Mouse (Mus musculus) neural tube, embryonic 10.5 days (tissue): ENCODE results near the gene Greb1.

ENCODE experiments used
- DNase-seq: peaks from one replicate; pipeline ENCODE4 v3.0.0-alpha.2; 2017; ENCODE audit warnings: low spot score; ENCODE audit errors: extremely low spot score

The Greb1 gene

DNA sequence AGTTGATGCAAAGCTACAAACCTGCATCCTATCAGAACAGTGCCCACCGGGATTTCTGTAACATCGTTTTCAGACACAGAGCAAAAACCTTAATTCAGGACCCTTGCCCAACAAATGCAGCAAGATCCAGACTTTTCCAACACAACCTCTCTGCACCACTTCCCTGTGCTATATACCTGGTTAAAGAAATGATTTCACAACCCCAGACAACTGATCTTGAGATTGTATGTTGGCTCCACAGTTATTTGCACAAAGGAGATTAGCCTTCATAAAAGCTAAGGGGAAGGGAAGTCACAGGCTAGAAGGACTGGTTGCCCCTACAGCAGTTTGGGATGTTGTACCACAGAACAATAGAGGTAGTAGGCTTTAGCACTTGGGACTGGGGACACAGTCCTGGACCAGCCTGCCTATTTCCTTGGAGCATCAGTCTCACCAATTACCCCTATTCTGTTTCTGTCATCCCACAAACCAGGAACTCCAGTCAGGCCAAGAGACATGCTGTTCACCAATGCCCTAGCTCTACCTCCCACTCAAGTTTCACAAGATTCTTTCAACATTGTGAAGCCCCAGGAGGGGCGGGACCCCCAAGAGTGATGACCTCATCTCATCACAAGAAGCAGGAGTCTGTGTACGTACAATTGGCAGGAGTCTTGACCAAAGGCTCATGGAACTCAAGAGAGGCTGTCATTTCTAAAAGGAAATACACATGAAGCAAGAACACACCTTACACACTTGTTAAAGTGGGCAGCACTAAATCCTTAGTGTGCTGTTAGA lies 36.9 kb downstream of the Greb1 start:
- no peak for DNase-seq

DNA sequence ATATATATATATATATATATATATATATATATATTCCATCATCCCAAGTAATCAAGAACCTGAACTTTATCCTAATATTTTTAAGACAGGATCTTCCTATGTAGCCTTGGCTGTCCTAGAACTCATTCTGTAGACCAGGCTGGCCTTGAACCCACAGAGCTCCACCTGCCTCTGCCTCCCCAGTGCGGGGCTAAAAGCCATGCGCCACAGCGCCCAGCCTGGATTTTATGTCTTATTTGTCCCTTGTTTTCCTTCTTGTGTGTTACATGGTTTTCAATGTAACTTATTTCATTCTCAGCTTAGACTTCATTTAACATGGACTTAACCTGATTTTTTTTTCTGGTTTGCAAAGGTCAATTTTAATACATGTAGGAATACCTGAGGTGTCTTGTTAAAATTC lies 39.2 kb downstream of the Greb1 start:
- no peak for DNase-seq

DNA sequence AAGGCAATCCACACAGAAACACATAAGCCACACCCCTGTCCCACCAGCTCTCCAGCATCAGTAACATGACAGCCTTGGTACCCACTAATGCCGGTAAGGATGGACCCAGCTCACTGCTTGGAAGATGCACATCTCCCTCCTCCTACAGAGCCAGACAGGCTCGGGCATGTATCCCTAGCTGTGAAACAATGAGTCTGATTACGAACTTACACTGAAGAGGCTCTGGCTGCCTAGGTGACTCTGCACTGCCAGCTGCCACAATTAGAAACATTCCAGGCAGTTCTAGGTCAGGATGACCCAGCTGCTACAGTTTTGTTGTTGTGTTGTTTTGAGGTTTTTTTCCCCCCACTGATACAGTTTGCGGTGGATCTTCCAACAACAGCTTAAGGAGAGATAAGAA lies 40.4 kb downstream of the Greb1 start:
- DNase-seq: no peak

DNA sequence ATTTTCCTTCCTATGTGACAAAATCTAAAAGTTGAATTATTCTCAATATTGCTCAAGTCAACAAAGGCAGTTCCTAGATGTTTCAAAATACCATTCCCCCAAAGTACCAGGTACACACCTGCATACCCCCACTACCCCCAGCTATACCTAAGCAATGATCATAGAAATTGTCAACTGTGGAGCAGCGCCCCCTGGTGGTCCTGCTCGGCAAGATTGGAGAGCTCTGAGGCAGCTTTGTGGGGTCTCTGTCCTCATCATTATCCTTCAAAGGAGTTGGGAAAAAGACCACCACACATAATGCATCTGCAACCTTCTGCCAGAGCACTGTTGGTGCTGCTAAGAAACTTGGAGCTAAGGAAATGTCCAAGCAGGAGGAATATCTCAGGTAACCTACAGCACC lies 46.4 kb downstream of the Greb1 start:
- peak; percentile 72 for DNase-seq

DNA sequence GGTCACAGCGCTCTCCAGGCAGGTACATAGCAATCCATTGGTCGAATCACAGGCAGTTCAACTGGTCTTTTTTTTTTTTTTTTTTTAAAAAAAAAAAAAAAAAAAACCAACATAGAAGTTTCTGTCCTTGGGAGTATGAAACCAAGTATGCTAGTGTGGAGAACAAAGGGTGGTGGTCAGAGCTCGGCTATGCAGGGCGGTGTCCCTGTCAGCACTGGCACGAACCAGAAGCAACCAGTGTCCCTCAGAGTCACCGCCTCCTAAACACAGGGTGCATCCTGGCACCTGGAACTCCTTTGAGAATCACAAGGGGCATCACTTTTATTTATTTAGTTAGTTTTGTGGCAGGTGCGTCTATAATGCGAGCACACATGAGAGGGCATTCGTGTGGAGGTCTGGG lies 47.1 kb downstream of the Greb1 start:
- no peak for DNase-seq

DNA sequence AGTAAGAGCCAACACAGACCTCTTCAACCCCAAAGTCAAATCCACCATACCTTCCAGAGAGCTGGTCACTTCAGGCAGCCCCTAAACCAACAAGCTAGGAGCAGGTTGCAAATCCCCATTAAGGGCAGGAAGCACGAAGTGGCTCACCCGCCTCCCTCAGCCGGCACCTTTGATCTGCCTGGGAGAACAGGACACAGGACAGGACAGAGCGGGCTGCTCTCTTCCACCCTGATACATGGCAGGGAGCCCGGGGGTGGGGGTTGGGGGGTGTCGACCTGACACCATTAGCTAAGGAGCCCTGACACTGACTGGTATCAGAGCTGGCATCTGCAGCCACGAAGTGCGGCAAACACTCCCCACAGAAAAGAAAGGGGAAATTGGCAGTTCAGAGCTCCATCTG lies 47.6 kb downstream of the Greb1 start:
- no peak for DNase-seq

DNA sequence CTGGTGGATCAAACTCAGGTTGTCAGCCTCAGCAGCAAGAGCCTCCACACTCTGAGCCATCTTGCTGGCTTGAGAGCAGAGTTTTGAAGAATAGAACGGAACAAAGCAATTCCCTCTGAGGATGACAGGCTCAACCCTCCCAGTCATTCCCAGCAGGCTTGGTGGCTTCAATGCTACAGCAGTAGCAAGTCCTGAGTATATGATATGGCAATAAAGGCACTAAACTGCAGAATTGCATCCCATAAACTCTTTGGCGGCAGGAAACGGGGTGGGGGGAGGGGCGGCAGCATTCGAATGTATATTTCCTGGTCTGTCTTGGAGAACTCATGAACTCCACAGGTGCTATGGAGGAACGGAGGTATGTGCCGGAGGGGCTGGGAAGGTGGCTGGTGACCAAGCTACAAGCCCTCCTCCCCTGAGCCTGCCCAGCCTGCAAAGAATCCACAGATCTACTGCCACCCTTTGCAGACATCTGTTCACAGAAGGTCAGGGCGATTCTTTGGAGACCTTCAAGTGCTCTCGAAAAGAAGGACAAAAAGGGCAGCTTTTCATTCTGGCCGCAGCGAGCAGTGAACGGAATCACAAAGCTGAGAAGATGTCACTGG lies 48.3 kb downstream of the Greb1 start:
- DNase-seq: no peak

DNA sequence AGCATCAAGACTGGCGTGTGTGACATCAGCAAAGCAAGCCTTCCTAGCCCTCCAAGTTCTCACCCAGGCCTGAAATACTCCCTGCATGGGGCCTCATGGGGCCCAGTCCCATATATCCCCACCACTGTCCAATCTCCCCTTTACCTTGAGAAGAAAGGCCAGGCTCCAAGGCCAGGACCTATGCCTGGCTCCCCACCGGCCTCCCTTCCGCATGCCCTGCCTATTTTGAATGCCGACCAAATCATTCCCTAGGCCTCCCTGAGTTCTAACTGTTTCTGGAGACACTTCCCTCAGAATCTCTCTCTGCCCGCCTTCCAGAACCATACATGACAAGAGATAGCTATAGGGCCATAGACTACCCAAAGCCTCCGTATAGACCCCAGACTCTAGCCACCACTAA lies 49.1 kb downstream of the Greb1 start:
- DNase-seq: no peak

DNA sequence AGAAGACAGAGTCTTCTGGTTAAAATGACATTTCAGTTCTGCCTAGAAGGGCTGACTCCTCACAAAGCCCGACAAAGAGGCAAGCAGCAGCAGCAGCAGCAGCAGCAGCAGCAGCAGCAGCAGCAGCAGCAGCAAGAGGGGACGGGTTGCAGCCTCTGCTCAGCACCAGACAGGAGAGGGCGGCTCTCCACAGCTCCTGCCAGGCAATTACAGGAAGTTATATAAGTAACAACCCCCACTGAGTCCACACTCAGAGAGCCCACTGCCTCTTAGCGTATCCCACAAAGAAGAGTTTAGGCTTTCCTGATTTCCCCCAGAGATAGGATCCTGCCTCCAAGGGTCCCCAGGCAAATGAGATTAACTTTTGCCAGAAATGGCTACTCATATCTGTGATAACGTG lies 60.6 kb downstream of the Greb1 start:
- DNase-seq: no peak

DNA sequence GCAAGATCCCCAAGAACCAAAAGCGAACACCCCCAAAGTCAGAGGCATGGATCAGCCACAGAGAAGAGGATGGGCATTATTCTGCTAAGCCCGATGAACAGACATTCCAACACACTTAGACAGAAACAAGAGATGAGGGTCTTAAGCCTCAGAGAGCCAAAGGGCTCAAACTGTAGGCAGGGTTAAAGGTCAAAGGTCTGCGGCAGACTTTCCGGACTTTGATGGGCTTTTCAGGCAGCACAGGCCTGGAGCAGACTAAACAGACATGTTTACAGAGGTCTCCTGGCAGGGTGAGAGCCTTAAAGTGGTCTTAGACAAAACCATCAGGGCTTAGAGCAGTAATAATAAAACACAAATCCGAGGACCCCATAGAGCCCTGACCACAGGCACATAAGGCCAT lies 63.4 kb downstream of the Greb1 start:
- DNase-seq: no peak

DNA sequence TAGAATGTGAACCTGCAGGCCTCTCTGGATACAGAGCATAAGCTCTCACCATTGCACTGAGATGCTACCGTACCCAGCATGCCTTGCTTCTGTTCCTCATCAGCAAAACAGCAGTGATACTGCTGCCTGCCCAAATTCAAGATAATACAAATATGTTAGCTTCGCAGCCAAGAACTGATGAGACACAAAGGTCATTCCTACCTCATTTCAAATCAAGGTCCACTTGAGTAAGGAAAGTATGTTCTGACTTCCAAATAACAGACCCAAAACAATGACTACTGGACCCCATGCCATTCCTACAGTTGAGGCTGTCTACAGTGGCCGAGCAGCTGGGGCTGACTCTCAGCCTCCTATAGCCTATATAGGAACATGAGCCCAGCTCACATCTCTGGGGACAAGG lies 66.0 kb downstream of the Greb1 start:
- no peak for DNase-seq

DNA sequence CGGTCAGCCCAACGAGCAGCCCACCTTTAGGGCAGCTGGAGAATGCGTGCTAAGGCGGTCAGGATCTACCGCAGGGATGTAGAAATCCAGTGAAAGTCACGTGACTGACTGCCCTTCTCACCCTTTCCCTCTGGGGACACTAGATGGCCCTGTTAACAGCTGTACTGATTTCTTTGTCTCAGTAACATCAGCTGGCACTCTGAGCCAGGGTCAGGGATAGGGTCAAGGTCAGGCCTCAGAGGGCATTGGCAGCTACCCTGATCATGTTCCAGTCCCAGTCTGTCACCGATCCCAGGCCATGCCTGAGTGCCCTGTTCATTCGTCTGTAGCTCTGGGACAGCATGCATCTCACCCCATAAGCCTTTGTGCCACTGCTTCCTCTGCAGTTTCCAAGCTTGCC lies 66.7 kb downstream of the Greb1 start:
- peak; percentile 60 for DNase-seq

DNA sequence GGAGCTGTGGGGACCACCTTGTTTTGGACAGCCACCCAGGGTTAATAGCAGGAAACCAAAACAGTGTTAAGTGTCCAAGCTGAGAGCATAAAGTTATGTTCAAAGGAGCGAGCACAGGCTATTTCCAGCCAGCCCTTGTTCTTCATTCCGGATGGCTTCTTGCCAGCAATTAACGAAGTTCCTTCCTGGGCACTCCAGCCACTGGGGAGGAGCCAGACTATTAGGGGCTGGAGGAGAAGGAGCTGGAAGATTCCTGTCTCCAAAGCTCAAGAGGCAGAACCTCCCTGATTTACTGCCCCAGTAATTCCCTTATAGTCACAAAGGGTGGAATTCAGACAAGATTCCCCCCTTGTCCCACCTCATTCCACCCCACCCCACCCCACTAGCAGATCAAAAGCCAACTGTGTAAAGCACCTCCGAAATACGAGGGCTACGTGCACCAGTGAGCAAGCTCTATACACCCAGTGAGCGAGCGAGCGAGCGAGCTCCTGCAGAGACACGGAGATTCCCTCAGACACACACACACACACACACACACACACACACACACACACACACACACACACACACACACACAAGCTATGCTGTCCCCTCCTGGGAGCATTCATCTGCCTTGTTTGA lies 69.5 kb downstream of the Greb1 start:
- no peak for DNase-seq

DNA sequence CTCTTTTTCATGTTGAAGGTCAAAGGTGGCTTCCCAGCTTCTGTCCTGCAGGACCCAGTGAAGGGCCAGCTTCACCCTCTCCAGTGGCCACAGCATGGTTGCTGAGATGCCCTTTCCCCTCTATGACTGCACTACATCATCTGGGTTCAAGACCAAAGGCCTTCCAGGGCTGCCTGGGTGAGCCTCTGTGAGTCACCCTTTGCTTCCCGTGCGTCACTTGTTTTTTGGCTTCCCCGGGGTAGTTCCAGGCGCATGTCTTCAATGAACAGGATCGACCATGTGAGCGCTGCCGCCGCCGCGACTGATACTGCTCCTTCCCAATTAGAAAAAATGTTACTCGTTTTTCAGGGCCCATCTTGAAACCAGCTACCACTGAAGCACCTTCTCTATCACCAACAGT lies 70.5 kb downstream of the Greb1 start:
- DNase-seq: no peak

DNA sequence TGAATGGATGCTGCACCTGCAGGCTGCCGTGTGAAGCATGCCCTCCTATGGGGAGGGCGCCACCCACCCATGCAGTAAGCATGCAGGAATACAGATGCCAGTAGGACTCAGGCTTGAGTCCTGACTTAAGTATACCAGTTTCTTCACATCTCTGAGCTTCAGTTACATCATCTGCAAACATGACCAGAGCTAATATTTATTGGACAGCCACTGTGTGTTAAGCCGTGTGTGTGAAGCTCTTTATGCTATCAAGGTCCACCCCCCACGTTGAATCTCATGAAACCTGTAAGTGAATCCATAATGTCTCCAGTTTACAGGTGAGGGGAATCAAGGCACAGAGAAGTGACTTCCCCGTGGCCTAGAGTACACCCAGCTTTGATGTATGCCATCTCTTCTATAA lies 72.5 kb downstream of the Greb1 start:
- no peak for DNase-seq

DNA sequence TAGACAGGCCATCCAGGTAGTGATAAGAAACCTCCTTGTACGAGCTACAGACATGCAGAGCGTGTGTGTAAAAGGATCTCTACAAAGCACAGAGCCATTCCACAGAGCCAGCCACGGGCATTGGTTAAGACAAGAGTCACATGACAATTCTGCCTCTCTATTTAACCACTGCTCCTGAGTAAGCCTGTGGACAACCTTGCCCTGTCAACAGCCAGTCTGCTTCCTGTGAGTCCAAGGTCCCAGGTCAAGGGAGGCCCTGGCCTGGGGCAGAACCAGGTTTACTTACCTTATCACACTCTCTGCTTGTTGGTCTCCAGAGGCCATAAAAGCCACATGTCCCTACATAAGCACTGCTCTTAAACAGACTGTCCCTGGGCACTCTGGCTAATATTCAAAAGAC lies 74.5 kb downstream of the Greb1 start:
- no peak for DNase-seq

DNA sequence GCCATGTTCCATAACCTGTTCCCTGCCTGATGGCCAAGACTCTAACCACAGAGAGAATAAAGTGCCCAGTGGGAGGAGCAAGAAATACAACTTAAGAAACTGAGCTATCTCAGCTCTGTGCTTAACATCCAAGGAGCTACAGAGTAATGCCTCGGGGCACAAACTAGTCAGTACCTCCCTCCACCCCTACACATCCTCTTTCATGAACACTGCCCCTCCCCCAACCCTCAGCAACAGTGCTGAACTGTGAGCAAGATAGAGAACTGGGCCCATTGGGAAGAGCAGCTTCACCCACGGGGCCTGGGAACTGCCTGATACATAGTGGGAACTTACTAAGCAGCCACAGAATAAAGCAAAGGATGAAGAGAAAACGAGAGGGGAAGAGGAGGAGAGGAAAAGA lies 77.1 kb downstream of the Greb1 start:
- no peak for DNase-seq

DNA sequence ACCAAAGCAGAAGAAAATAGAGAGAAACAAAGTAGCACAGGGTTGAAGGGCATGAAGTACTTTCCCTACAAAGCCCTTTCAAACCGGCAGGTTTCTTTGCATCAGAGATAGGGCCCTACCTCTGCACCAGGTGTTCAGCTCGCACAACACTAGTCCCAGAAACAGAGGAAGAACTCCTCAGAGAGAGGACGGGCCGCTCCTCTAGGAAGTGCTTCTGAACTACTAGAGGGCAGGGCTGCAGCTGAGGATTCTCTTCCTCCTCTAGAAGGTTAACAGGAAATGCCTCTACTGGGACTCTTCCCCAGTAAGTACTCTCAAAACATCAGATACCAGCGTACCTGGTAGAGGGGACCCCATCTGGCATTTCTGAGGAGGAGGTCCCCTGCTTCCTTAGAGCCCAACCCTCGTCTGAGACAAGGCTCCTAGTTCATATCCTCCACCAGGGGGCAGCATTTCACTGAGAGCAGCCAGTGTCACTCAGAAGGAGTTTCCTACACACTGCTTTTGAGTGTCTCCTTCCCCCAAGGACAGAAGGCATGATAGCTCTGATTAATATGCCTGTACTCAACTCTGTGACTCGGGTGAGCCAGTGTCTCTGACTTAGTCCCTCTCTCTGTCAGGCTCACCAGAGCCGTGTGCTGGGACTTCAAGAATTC lies 81.9 kb downstream of the Greb1 start:
- DNase-seq: peak; percentile 79

DNA sequence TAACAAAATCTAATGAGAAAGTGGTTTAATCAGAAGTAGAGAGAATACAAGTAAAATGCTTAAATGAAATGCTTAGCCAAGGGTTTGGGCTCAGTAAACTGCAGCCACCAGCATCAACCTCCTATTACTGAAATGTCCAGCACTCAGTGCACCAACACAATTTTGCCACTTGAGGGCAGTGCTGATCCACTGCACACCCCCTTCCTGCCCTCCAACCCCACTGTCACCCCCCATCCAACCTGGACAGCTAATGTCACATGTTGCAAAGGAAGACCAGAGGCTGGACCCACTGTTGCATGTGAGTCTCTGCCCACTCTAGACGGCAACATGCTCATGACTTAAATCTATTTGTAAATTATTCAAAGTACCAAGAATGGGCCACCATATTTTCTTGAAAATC lies 83.0 kb downstream of the Greb1 start:
- DNase-seq: peak; percentile 55

DNA sequence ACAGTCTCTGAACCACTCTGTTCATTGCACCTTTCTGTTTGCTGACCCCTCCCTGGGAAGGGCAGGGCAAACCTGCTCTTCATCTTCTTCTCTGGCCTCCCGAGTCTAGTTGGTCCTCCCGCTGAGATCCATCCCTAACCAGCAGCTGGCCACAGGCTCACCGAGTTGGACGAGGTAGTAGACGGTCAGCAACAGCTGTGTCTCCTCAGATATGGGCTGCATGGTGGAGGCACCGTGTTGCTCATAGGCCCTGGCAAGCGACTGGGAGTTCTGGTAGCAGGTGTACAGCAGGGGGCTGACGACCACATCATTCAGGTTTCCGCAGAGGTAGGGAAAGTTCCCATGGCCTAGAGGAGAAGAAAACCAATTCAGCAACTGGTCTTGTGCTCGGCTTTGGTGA lies 86.1 kb downstream of the Greb1 start:
- DNase-seq: no peak

DNA sequence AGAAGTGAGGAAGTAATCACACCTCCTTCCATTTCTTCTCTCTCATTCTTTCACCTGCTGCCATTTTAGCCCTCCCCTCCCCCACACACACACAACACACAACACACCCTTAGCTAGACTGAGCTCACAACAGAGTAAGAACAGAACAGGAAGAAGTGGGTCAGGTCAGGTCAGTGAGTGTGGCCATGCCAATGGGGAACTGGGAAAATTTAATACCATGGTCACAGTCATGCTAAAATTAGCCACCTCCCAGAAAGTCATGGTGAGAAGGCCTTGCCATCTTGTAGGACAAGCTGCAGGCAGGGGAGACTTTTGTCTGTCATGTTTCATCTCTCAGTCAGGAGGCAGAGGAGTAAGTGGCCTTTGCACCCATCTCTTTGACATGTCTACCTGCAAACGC lies 102.0 kb downstream of the Greb1 start:
- DNase-seq: no peak

DNA sequence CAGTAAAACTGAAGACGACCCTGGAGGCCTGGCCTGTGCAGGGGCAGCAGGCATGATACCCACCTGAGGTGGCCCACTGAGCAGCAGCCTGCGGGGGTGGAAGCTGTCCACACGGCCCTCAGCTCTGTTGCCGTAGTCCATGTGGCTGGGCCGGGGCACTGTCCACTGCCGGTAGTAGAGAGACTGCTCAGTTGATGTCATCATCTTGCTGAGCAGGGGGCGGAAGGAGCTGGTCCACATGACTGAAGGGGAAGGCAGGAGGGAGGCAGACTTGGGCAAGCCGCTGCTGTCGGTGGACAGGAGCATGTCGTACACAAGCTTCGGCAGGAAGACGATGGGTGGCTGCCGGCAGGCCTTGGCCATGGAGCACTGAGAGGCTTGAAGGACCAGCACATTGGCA lies 104.5 kb downstream of the Greb1 start:
- no peak for DNase-seq
